Mouse (Mus musculus): Measurements from ENCODE around the gene Rab23.

Gene Rab23

DNA sequence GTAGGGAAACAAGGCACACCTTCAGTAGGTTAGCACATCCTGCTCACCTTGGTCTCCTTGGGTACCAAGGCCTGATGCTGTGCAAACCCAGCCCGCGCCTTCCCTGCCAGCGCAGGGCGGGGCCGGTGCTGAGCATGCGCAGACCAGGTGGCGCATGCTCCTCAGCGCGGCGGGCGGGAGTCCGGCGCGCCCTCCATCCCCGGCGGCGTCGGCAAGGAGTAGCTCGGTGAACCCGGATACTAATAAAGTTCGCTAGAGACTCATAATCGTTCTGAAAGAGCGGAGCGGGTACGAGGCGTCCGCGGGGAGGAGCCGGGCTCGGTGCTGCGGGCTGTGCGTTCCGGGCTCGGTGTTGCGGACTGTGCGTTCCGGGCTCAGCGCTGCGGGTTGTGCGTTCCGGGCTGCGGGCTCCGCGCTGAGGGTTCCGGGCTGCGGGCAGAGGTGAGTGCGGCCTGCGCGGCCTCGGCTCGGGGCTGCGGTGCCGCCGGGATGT, at the start of gene Rab23:
TSS of gene Rab23 (plus strand) at position 155 of the 493 bp plus-strand sequence.
- peak; percentile 66 for DNase-seq (ENCODE audit: low spot score)

DNA sequence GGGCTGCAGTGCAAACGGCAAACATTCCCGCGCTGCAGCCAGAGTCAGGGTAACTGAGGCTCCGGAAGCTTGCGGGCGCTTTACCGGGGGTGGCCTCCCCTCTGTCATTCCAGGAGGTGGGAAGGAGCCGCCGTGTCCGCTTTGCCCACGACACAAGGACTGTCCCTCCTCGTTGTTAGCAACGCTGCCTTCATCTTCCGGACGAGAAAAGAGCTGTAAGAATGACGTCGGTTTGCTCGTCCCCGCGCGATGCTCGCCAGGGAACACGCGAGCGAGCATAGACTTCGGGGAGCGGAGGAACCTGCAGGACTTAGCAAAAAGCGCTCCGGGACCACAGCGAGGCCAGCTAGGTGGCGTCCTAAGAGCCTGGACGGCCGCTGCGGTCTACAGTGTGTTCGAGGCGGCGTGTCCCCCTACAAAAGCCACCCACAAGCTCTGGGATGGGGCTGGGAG, 49.5 kb upstream of the Rab23 start:
- DNase-seq (ENCODE audit: low spot score): peak; percentile 31

DNA sequence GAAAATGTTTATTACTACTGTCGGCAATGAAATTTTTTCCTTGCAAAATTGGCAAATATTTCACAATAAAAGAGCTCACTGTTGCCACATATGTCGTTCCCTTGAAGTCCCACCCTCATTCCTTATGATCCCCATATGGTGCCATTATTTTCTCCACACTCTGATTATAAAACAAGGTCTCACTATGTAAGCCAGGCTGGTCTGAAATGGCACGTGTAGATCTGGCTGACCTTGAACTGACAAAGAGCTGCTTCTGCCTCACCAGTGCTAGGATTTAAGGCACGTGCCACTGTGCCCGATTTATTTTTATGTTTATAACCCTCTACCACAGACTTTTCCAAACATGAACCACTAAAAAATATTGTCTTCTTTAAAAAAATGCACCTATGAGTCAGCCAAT, 48.2 kb upstream of the Rab23 start:
- DNase-seq (ENCODE audit: low spot score): no peak

DNA sequence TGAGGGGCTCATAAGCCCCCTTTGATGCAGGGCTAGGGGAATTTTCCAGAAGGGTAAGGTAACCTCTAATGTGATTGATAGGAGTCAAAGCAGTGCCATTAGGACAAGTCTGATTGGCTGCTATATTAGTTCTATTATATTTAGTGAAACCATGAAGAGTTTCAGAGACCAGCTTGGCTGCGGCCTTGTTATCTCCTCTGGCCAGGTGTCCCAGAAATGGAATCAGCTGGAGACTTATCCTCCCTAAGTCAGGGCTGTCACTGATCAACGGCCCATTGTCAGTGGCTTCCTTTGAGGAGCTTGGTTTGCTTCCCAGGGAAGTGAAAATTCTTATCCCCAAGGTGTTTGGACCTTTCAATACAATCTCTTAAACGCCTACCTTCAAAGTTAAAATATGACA, 47.6 kb upstream of the Rab23 start:
- DNase-seq (ENCODE audit: low spot score): no peak

DNA sequence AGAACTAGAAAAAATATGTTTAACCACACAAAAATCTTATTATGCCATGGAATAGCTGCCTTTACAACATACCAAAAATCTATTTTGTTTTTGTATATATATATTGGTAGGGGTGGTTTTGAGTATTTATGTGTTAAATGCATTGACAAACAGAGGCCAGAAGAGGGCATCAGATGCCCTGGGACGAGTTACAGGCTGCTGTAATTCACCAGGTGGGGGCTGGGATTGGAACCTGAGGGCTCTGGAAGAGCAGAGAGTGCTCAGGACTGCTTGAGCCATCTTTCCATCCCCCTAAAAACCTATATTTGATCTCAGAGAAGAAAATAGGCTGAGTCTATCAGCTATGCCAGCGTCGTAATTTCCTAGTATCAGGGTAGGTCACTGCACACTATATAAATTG, 47.2 kb upstream of the Rab23 start:
- DNase-seq (ENCODE audit: low spot score): no peak

DNA sequence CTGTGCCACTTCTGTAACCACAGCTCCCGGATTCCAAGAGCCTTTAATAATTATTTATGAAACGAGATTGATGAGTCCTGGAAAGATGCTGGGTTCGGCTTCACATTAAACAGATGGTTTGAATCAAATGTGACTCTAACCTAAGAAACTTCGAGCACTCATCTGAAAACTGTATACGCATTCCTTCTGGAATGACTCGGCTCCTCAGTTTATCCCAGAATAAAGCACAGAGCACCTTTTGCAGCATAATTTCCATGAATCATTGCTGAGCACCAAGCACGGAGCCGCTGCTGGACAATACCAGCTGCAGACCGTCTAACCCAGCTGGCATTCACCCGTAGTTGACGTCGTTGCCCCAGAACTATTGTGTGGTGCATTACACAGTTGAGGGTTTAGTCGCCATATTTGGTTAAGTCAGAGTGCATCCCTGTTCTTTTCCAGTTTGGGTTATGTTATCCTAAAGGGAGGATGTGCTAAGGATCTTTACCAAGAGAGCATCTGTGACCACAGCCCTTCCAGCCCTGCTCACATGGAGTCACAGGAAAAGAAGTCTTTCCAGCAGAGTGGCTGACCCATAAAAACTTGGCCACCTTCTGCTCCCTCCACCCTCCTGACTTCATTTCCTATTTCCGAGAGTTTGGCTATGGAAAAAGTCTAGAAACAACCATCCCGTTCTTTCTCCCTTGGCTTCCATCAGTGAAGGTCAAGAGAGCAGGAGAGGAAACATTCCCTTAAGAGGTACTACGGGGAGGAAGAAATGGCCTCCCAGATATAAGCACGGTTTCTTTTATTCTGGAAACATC, 46.3 kb upstream of the Rab23 start:
- DNase-seq (ENCODE audit: low spot score): no peak

DNA sequence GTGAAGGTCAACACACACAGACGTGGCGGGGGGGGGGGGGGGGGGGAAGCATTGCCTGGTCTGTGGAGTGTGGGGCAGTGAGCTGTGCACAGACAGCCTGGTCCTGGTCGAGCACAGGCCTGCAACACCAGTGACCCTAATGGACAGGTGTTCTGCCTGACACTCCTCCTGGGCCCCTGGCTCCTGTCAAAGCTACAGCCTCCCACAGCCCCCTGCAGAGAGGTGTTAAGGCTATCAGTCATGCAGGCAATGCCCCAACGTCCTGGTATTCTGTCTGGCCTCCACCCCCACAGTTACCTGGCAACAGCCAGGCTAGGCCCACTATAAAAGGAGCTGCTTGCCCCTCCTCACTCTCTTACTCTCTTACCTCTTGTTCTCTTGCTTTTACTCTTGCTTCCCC, 39.3 kb upstream of the Rab23 start:
- no peak for DNase-seq (ENCODE audit: low spot score)

DNA sequence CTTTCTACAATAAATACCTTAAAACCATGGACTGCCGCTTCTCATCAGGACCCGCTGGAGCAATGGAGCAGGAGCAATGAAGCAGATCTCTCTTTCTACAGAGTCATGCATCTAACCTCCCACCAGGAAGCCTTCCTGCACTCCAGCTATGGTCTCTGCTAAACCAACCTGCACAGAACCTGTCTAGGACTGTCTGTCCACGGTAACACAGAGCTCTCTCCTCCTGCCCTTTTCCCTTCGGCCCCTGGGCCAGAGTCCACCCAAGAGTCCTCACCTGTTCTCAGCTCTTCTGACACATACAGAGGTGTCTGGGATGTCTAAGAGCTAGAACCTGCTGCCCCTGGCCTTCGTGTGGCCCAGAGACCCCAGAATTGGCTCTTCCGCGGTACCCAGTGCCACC, 38.8 kb upstream of the Rab23 start:
- no peak for DNase-seq (ENCODE audit: low spot score)

DNA sequence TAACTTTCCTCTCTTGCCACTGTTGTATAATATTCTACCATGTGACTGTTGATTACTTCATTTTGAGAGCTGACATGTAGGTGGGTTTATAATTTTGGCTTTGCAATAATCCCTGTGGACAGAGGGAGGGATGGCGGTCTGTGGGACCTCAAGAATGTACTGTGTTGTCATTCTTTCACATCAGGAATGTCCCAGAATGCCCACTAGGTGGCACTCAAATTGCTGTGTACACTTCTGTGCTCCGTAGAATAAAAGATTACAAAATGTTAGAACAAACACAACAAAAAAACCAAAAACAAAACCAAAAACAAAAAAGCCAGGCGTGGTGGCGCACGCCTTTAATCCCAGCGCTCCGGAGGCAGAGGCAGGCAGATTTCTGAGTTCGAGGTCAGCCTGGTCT, 35.2 kb upstream of the Rab23 start:
- DNase-seq (ENCODE audit: low spot score): no peak

DNA sequence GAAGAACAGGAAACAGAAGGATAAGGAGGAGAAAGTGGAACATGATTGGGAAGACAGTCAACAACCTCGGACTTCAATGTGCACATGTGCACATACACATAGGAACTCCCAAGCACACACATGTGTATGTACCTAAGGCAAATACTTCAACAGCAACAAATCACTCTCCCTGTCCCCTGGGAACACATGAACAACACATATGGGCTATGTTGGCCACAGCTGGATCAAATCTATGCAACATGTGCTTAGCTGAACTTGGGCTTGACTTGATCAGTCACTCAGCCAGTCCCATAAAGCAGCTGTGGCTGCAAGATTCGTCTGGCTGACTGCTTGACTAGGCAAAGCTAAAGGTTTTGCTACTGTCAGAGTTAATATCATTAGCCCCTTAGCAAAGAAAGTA, 30.9 kb upstream of the Rab23 start:
- no peak for DNase-seq (ENCODE audit: low spot score)

DNA sequence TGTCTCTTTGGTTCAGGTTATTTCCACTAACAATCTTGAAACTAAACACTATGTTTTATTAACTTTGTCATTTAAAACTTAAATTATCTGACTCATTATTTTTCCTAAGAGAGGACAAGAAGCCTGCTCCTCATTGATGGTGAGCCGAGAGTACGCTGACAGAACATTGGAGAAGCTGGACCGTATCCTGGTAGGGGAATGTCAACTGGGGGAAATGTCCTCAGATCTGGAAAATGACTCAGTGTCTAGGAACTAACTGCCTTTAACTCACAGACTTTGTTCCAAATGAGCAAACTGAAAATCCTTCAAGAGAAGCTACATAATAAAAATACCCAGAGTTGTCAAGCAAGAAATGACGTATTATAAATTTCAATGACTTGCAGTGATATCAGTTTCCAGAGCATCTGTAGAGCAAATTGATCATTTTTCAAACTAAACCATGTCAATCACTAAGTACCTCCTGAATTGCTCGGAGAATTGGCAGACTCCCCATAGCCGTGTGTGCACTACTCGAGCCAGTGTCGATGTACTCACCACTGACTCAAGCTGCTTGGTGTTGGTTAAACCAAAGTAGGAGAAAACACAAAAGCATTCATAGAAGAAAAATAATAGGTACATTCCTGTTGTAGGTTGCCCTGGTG, 30.1 kb upstream of the Rab23 start:
- DNase-seq (ENCODE audit: low spot score): no peak

DNA sequence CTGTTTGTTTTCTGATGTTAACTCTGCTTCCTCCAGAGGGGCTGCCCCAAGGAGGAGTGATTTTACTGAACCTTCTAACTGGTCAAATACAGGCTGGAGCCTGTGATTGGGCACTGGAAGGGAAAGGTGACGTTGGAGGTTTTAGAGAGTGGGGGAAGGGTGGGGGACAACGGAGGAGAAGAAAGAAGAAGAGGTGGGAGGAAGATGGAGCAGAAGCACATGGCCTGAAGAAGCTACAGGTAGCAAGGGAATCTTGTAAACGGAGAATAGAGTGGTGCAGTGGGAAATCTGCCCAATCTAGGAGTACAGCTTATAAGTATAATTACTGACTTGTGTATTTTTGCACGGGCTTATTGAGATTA, 29.6 kb upstream of the Rab23 start:
- no peak for DNase-seq (ENCODE audit: low spot score)

DNA sequence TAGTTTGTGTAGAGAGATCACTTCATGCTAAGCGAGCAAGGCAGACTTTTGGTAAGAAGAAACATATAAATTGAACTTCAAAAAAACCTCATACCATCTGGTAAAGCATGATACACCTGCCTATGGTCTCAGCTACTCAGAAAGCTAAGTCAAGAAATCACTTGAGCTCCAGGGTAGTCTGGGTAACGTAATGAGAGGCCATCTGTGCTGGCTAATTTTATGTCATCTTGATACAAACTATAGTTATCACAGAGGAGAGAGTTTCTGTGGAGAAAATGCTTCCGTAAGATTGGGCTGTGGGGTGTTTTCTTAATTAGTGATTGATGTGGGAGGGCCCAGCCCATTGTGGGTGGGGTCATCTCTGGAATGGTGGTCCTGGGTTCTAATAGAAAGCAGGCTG, 25.8 kb upstream of the Rab23 start:
- no peak for DNase-seq (ENCODE audit: low spot score)

DNA sequence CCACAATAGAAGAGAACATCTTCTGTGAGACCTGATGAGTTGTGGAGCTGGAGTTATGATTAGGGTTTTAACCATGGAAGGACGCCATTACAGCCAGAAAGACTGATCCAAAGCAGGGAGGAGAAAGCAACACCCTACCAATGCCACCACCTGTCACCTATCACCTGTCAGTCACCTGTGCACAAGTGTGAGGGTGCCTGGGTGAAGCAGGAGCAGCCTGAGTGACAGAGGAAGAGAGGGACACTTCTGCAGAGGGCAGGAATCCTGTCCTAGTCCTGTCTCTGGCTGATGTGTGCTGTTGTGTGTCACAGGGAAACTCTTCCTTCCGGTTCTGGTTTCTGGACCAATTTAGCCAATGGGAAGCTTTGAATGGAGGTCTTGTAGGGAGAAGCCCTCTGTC, 23.7 kb upstream of the Rab23 start:
- no peak for DNase-seq (ENCODE audit: low spot score)

DNA sequence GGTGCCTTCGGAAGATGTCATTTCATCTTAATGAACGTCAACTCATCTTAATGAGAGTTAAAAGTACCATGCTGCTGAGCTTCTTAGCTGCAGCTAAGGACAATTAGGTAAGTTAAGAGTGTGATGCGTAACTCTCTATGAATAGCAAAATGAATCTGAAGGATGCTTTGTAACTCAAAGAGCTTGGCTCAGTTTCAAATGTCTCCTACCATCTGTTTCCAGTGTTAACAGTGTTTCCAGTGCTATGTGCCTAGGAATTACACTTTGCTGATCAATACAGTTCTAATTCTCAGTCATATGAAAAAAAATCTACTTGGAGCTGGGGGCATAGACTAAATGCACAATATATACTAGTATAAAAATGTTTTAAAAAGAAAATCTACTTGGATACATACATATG, 18.4 kb upstream of the Rab23 start:
- DNase-seq (ENCODE audit: low spot score): no peak

DNA sequence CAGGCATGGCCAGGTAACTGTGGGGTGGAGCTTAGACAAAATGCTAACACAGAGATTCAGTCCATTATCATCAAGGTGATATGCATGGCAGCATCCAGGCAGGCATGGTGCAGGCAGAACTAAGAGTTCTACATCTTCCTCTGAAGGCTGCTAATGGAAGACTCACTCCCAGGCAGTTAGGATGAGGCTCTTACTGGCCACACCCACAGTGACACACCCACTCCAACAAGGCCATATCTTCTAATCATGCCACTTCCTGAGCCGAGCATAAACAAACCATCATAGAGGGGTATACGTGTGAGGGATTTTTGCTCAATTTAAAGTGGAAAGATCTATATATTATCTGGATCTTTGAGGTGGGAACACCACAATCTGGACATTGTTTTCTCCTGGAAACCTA, 10.1 kb upstream of the Rab23 start:
- DNase-seq (ENCODE audit: low spot score): no peak

DNA sequence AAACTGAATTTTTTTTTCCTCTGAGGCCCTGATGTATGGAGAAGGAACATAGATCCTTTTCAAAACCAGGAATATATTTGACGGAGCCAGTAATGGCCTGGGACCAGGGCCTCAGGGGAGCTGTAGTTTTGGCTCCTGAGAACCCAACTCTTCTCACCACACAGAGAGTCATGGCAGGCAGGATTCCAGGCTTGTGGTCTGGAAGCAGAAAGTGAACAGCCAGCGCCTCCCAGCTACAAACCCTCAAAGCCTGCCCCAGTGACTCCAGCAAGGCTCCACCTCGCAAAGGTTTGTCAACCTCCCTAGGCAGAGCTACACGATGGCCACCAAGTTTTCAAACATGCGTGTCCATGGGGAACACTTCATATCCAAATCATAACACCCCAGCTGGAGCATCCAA, 7.7 kb upstream of the Rab23 start:
- DNase-seq (ENCODE audit: low spot score): no peak

DNA sequence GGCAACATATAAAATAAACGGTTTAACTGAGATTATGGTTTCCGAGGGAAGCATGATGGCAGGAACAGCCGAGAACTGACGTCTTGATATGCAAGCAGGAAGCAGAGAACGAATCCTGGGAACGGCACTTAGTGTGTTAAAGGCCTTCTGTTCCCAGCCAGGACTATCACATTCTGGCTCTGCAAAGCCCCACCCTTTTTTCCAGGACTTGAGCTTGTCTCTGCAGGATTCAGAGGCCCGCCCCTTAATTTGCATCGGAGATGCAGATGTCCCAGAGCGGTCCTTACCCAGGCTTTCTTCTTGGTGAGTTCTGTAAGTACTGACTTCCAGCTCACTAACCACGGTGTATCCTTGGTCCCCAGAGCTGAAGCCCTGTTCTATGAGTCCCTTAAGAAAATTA, 4.9 kb upstream of the Rab23 start:
- DNase-seq (ENCODE audit: low spot score): no peak

DNA sequence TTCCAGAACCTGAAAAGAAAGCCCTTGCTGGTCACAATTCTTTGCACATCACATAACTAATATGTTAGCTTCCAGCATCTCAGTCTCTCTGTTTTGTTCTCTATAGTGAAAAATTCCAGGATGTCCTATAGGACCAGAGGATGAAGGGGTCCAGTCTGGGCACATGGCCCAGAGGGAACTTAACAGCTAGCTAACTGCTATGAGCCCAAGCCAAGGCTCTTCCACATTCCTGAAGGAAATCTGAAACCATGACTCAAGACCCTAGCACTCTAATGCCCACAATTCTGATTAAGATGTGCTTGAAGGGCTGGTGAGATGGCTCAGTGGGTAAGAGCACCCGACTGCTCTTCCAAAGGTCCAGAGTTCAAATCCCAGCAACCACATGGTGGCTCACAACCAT, 2.1 kb upstream of the Rab23 start:
- DNase-seq (ENCODE audit: low spot score): no peak

DNA sequence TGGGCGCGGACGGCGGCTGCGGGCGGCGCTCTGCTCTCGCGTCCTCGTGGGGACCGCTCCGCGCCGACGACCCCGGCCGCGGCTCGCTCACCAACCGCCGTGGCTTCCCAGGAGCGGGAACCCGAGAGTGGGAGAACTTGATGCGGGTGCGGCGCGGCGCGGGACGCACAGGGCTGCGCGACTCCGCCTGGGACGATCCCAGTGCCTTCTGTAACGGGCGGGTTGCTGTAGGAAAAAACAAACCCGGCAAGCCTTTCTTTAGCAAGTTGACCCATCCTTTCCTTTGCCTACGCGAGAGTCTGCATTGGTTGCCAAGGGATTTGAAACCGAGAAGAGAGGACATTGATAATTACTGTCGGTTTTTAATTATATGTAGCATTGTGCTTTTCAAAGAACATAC, 544 bp downstream of the Rab23 start:
- peak; percentile 10 for DNase-seq (ENCODE audit: low spot score)

DNA sequence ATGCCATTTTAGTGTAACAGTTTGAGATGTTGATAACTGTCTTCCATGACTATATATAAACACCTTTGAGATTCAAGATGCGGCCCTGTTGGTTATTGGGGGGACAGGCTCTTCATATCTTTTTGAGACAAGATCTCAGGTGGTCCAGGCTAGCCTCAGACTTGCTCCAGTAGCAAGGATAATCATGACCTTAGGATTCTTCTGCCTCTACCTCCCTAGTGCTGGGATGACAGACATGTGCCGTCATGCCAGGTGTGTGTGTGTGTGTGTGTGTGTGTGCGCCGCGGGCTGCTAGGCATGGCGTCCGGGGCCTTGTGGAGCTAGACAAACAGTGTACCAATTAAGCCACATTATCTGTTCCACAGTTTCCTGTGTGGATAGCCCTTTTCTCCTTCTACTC, 1.3 kb downstream of the Rab23 start:
- no peak for DNase-seq (ENCODE audit: low spot score)

DNA sequence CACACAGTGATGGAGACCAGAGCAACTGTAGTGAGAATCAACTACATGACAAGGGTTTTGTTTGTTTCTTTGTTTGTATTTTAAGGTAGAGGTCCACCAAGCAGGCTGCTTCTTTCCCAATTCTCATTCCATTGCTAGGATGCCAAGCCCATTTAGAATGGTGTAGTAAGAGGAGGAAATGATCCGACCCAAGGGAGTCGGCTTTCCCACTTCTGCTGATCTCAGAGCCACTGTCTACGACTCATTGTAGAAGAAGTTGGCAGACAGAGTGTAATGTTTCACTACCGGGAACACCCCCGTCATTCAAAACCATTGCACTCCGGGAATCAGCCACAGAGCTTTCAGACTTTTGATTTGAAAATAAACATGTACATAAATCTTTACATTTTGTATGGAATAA, 4.8 kb downstream of the Rab23 start:
- no peak for DNase-seq (ENCODE audit: low spot score)

DNA sequence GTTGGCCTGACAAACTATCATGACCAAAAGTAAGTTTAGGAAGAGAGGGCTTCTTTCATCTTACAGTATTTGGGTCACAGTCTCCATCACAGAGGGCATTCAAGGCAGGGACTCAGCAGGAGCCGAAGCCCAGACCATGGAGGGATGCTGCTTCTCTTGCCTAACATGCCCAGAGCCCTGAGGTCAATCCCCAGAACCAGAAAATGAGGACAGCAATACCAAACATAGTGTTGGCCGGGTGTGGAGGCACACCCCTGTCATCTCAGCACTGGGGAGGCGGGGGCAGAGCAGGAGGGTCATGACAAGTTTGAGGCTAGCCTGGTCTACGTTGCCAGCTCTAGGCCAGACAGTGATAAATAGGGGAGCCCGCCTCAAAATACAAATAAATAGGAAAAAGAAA, 5.4 kb downstream of the Rab23 start:
- DNase-seq (ENCODE audit: low spot score): no peak

DNA sequence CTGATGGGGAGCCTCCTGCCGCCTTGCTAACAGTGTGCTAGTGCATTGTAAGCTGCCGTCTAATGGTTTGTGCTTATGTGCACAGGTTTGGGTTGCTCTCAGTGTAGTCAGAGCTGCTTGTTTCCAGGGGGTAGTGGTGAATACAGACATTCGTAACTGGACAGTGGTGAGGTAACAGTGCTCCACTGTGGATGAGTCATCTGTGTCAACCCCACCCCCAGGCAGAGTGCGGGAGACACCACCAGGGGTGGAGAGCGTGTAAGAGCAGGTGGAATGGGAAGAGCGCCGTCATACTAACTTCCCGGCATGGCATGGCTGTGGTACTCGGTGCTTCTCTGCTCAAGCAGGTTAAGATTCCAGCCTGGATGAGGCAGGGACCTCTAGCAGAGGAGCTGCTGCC, 13.4 kb downstream of the Rab23 start:
- no peak for DNase-seq (ENCODE audit: low spot score)
